Mouse (Mus musculus) thymus, postnatal 4 days (tissue): ENCODE results near the gene Tbc1d4.
"Not testable (repeated sequence)": the region's sequence is repeated elsewhere in the genome, so short reads cannot be mapped to it uniquely, and the experiment has no call there.

Experiments used
- DNase-seq: peaks from one replicate; pipeline ENCODE4 v3.0.0; 2021

The Tbc1d4 gene

GRCm38 (mm10) chr14:101594001-101594400 is 15.0 kb downstream of the Tbc1d4 start:
- no peak for DNase-seq

GRCm38 (mm10) chr14:101593340-101593739 is 15.7 kb downstream of the Tbc1d4 start:
- DNase-seq: no peak

GRCm38 (mm10) chr14:101591101-101591500 is 17.9 kb downstream of the Tbc1d4 start:
- DNase-seq: no peak

GRCm38 (mm10) chr14:101588209-101588991 is 20.6 kb downstream of the Tbc1d4 start:
- DNase-seq: not testable (repeated sequence)

- not testable (repeated sequence) for DNase-seq
These were observed 21.5 kb downstream of the Tbc1d4 start for GRCm38 (mm10) chr14:101587366-101588040.

- DNase-seq: no peak
These were observed 22.9 kb downstream of the Tbc1d4 start for GRCm38 (mm10) chr14:101586096-101586495.

- no peak for DNase-seq
These were observed 33.3 kb downstream of the Tbc1d4 start for GRCm38 (mm10) chr14:101575651-101576050.

GRCm38 (mm10) chr14:101574536-101574935 is 34.5 kb downstream of the Tbc1d4 start:
- DNase-seq: no peak

- no peak for DNase-seq
These were observed 35.8 kb downstream of the Tbc1d4 start for GRCm38 (mm10) chr14:101573107-101573614.

GRCm38 (mm10) chr14:101568828-101569227 is 40.2 kb downstream of the Tbc1d4 start:
- no peak for DNase-seq

- no peak for DNase-seq
These were observed 42.3 kb downstream of the Tbc1d4 start for GRCm38 (mm10) chr14:101566717-101567116.

GRCm38 (mm10) chr14:101565661-101566060 is 43.3 kb downstream of the Tbc1d4 start:
- no peak for DNase-seq

- no peak for DNase-seq
These were observed 47.7 kb downstream of the Tbc1d4 start for GRCm38 (mm10) chr14:101561251-101561701.

GRCm38 (mm10) chr14:101559446-101559845 is 49.5 kb downstream of the Tbc1d4 start:
- no peak for DNase-seq

- no peak for DNase-seq
These were observed 60.0 kb downstream of the Tbc1d4 start for GRCm38 (mm10) chr14:101548885-101549573.

GRCm38 (mm10) chr14:101541863-101542262 is 67.1 kb downstream of the Tbc1d4 start:
- no peak for DNase-seq

- no peak for DNase-seq
These were observed 67.8 kb downstream of the Tbc1d4 start for GRCm38 (mm10) chr14:101541141-101541540.

- no peak for DNase-seq
These were observed 68.5 kb downstream of the Tbc1d4 start for GRCm38 (mm10) chr14:101540466-101540865.

GRCm38 (mm10) chr14:101537906-101538305 is 71.1 kb downstream of the Tbc1d4 start:
- DNase-seq: no peak

- DNase-seq: no peak
These were observed 71.6 kb downstream of the Tbc1d4 start for GRCm38 (mm10) chr14:101537413-101537812.

- DNase-seq: no peak
These were observed 76.8 kb downstream of the Tbc1d4 start for GRCm38 (mm10) chr14:101532090-101532695.

GRCm38 (mm10) chr14:101530455-101530854 is 78.5 kb downstream of the Tbc1d4 start:
- DNase-seq: no peak

GRCm38 (mm10) chr14:101529194-101529593 is 79.8 kb downstream of the Tbc1d4 start:
- no peak for DNase-seq
